Mouse (Mus musculus) intestine, embryonic 16.5 days (tissue): Measurements from ENCODE around the gene Cldn3. TPM values are rescaled to one million over a fixed set of nuclear protein-coding genes. Genes with fewer than 3 reads are reported as not detected.

ENCODE experiments used
- ATAC-seq: fragments of 200-750 bp; cut with Nextera tagmentation; 2 replicates; pipeline ENCODE4 v1.8.0; 2017; ENCODE audit warnings: moderate TSS enrichment, moderate library complexity
- H3K27ac ChIP-seq: fragments of 300-500 bp; sonication (generic); 2 replicates; pipeline ENCODE4 v1.5.1; 2014; ENCODE audit warnings: mild to moderate bottlenecking, low read length
- H3K27me3 ChIP-seq: fragments of 300-500 bp; sonication (generic); replicated peaks from 2 replicates; pipeline ENCODE4 v1.6.1; 2014; ENCODE audit warnings: low read length, control low read depth, mixed read lengths; ENCODE audit not compliant: control insufficient read depth, insufficient read depth
- H3K36me3 ChIP-seq: fragments of 300-500 bp; sonication (generic); 2 replicates; pipeline ENCODE4 v1.6.1; 2014; ENCODE audit warnings: low read length, control low read depth; ENCODE audit not compliant: control insufficient read depth, insufficient read depth
- H3K4me1 ChIP-seq: fragments of 300-500 bp; sonication (generic); 2 replicates; pipeline ENCODE4 v1.6.1; 2014; ENCODE audit warnings: low read length, control low read depth, mixed read lengths; ENCODE audit not compliant: control insufficient read depth, insufficient read depth
- H3K4me2 ChIP-seq: fragments of 300-500 bp; sonication (generic); 2 replicates; pipeline ENCODE4 v1.6.1; 2014; ENCODE audit warnings: low read depth, low read length, control low read depth
- H3K4me3 ChIP-seq: fragments of 300-500 bp; sonication (generic); 2 replicates; pipeline ENCODE4 v1.5.1; 2014; ENCODE audit warnings: mild to moderate bottlenecking, low read length
- H3K9ac ChIP-seq: fragments of 300-500 bp; sonication (generic); 2 replicates; pipeline ENCODE4 v1.6.1; 2014; ENCODE audit warnings: low read depth, low read length
- H3K9me3 ChIP-seq: fragments of 300-500 bp; sonication (generic); 2 replicates; pipeline ENCODE4 v1.6.1; 2016; ENCODE audit warnings: low read length, control low read depth; ENCODE audit not compliant: control insufficient read depth
- WGBS: fragments of 180-500 bp; shearing (Covaris S2); extraction: QIAGEN DNeasy Blood & Tissue Kit; methylation state at CpG from one replicate; pipeline ENCODE4 v1.1.7; 2014; 5-methylcytosine and 5-hydroxymethylcytosine counted together
- polyA plus RNA-seq: library from polyadenylated mRNA; unstranded; fragments of >200 nt; fragmentation: Nextera tagmentation; extraction: Ambion mirVana; gene quantifications from 2 replicates; pipeline ENCODE4 v1.2.1, GENCODE M21; 2015

Cldn3 gene
- polyA plus RNA-seq, 1 experiment from 2014 or later, result 217 TPM

DNA sequence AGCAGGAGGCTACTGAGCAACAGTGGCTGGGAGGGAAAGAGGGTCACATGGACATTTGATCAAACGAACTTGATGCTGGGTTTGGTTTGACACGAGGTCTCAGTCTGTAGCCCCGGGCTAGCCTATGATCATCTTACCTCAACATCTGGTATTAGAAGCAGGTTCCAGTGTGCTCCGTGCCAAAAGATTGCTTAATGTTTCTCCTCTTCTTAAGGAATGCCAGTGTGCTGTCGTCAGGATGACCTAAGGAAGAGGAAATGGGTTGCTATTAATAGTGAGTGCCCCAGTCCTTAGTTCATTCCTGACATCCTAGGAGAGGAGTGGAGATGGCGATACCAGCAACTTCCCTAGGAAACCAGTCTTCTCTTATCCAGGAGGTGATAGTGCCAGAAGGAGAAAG lies 3.7 kb downstream of the Cldn3 start:
- no peak for ATAC-seq
- H3K27ac ChIP-seq, result no peak overlapping the region
- 56% methylated on average over 6 of the region's 6 CpGs for WGBS

GRCm38 (mm10) chr5:134992566-134992965 lies 6.6 kb downstream of the Cldn3 start:
- Histone ChIP-seq H3K4me3 (no peak overlapping the region), H3K27ac (no peak overlapping the region), H3K27me3 (no peaks in the 10 kb centered on the region; the same call in 1 of the 2 replicates), H3K9me3 (no peaks in the 10 kb centered on the region), H3K4me1 (peaks cover 10% of the 10 kb centered on the region), H3K4me2 (no peak overlapping the region), H3K9ac (no peak overlapping the region), H3K36me3 (no peaks in the 10 kb centered on the region)
- WGBS, result 75% methylated on average over 5 of the region's 5 CpGs
- ATAC-seq, result no peak

More for the DNA sequence above, 3.7 kb downstream of the Cldn3 start:
- Histone ChIP-seq H3K4me1 (peaks cover 23% of the 10 kb centered on the region), H3K9me3 (no peaks in the 10 kb centered on the region), H3K36me3 (no peaks in the 10 kb centered on the region), H3K27me3 (peaks cover 14% of the 10 kb centered on the region), H3K9ac (no peak overlapping the region), H3K4me2 (no peak overlapping the region), H3K4me3 (no peak overlapping the region)

GRCm38 (mm10) chr5:134998359-134998758 lies 12.3 kb downstream of the Cldn3 start:
- Histone ChIP-seq H3K4me3 (no peak overlapping the region), H3K27me3 (no peaks in the 10 kb centered on the region)
- 64% methylated on average over 6 of the region's 6 CpGs for WGBS

DNA sequence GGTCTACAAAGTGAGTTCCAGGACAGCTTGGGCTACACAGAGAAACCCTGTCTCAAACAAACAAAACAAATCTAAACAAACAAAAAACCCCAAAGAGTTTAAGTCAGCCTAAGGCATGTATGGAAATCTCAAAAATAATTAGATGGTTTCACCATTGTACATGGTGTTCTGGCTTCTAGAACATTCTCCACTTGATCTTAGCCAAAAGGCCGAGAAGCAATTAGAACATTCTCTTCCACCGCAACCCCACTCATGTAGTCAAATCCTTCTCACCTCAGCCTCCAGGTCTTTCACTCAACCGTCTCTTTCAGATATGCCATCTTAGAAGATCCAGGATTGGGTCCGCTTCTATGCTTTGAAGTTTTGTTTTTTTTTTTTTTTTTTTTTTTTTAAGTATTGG lies 13.8 kb downstream of the Cldn3 start:
- Histone ChIP-seq H3K9me3 (no peaks in the 10 kb centered on the region), H3K4me3 (no peak overlapping the region), H3K36me3 (no peaks in the 10 kb centered on the region), H3K27ac (no peak overlapping the region), H3K27me3 (no peaks in the 10 kb centered on the region), H3K4me2 (no peak overlapping the region), H3K9ac (no peak overlapping the region), H3K4me1 (peaks cover 14% of the 10 kb centered on the region)
- no peak for ATAC-seq
- 92% methylated on average over 4 of the region's 4 CpGs for WGBS

More at GRCm38 (mm10) chr5:134998359-134998758, 12.3 kb downstream of the Cldn3 start:
- Histone ChIP-seq H3K27ac (no peak overlapping the region), H3K9ac (no peak overlapping the region), H3K9me3 (no peaks in the 10 kb centered on the region), H3K4me1 (peaks cover 14% of the 10 kb centered on the region), H3K36me3 (no peaks in the 10 kb centered on the region), H3K4me2 (no peak overlapping the region)
- ATAC-seq, result no peak

DNA sequence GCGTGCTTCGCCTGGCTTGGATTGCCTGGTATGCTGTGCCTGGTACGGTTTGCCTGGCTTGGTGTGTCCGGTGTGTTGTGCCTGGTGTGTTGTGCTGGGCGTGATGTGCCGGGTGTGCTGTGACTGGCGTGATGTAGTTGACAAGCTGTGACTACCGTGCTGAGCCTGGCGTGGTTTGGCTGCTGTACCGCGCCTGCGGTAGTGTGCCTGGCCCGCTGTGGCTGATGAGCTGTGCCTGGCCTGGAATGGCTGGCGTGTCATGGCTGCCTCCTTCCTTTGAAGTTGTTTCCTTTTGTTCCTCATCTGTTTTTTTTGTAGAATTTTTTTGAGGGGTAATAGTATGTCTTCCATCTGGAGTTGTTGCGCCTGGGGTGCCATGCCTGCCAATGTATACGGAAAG lies 14.7 kb downstream of the Cldn3 start:
- no peaks in the 10 kb centered on the region for H3K36me3 ChIP-seq
- WGBS, result 54% methylated on average over 16 of the region's 16 CpGs
- no peak overlapping the region for H3K4me3 ChIP-seq
- no peaks in the 10 kb centered on the region for H3K9me3 ChIP-seq
- H3K27me3 ChIP-seq, result no peaks in the 10 kb centered on the region
- peaks cover 14% of the 10 kb centered on the region for H3K4me1 ChIP-seq
- ATAC-seq, result peak; percentile 49
- peak overlapping the region; percentile 84 for H3K27ac ChIP-seq
- no peak overlapping the region for H3K9ac ChIP-seq
- peak overlapping the region; percentile 32; the same call in 1 of the 2 replicates for H3K4me2 ChIP-seq

- Histone ChIP-seq H3K27me3 (no peaks in the 10 kb centered on the region), H3K27ac (peak overlapping the region; percentile 84), H3K9ac (0 out of 2 replicates have a peak overlapping the region, but pooled peaks have one; percentile 29), H3K9me3 (no peaks in the 10 kb centered on the region), H3K4me2 (peak overlapping the region; percentile 37), H3K4me3 (no peak overlapping the region), H3K36me3 (no peaks in the 10 kb centered on the region), H3K4me1 (peaks cover 14% of the 10 kb centered on the region)
- ATAC-seq, result peak; percentile 95
- 1% methylated on average over 14 of the region's 14 CpGs for WGBS
Observed at GRCm38 (mm10) chr5:135001309-135001708, 15.3 kb downstream of the Cldn3 start.

DNA sequence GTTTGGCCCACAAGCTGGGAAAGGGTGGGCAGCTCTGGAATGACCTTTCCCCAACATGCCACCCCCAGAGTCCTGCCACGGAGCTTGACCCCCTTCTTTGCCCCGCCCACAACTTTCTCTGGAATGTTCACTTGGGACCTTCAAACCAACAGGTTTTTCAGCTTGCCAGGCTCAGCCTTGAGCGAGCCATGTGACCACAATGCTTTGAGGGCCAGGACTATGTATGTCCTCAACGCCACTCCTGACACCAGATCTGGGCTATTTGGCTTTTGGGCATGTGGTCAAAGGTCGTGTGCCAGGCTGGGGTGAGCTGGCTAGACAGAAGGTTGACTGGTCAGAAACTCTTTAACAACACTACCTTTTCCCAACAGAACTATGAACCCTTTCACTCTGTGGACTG lies 16.1 kb downstream of the Cldn3 start:
- H3K9me3 ChIP-seq, result no peaks in the 10 kb centered on the region
- no peak overlapping the region for H3K4me2 ChIP-seq
- H3K27me3 ChIP-seq, result no peaks in the 10 kb centered on the region
- H3K27ac ChIP-seq, result peak overlapping the region; percentile 83
- H3K36me3 ChIP-seq, result no peaks in the 10 kb centered on the region
- ATAC-seq, result peak; percentile 30
- no peak overlapping the region for H3K4me3 ChIP-seq
- H3K4me1 ChIP-seq, result peaks cover 14% of the 10 kb centered on the region
- WGBS, result 50% methylated on average over 5 of the region's 5 CpGs
- H3K9ac ChIP-seq, result no peak overlapping the region

DNA sequence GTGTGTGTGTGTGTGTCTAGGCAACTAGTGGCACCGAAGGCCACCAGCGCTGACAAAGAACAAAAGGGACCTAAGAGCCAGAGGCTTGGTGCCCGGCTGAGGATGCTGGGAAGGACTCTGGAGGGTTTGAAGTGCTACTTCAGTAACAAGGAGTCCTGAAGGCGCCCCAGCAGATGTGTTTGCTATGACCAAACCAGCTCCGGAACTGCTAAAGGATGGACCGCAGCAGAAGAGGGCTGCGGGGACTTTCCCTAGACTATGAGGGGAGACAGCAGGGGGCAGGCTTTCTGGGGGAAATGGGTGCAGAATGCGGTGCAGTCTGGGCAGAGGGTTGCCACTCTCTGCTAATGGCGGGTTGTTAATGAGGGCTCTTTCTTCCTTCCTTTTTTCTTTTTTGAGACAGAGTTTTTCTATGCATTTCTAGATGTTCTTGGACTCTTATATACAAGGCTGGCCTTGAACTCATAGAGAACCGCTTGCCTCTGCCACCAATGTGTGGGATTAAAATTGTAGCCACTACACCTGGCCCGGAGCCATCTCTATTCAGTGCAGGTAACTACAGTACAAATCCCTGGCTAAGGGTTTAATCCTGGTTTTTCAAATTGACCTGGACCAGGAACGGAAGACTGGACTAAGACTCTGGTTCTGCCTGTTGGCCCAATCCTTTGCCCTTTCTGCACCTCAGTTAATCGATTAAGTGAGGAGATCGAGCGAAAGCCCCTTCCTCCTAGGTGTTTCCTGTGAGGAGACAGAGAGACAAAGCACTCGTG lies 22.0 kb downstream of the Cldn3 start:
- Histone ChIP-seq H3K4me3 (peak overlapping the region; percentile 68), H3K27ac (peak overlapping the region; percentile 98), H3K36me3 (peaks cover 3% of the 10 kb centered on the region; the same call in 1 of the 2 replicates), H3K27me3 (no peaks in the 10 kb centered on the region), H3K9ac (peak overlapping the region; percentile 77), H3K9me3 (no peaks in the 10 kb centered on the region), H3K4me1 (peaks cover 34% of the 10 kb centered on the region), H3K4me2 (peak overlapping the region; percentile 75)
- WGBS, result 30% methylated on average over 16 of the region's 16 CpGs
- no peak for ATAC-seq

- peaks cover 34% of the 10 kb centered on the region for H3K4me1 ChIP-seq
- WGBS, result under 1% methylated on average over 52 of the region's 52 CpGs
- ATAC-seq, result peak; percentile 87
Observed at GRCm38 (mm10) chr5:135008671-135009589, 22.9 kb downstream of the Cldn3 start, which contains the start of gene Abhd11. Gene Abhd11 (plus strand): TSS chr5:135009152.

More at GRCm38 (mm10) chr5:135008671-135009589, 22.9 kb downstream of the Cldn3 start, which contains the start of gene Abhd11:
- H3K27ac ChIP-seq, result peak within 1 kb of the TSS; percentile 98
- H3K27me3 ChIP-seq, result no peaks in the 10 kb centered on the region
- H3K4me2 ChIP-seq, result peak within 1 kb of the TSS; percentile 75
- H3K9ac ChIP-seq, result peak within 1 kb of the TSS; percentile 80
- peaks cover 3% of the 10 kb centered on the region; the same call in 1 of the 2 replicates for H3K36me3 ChIP-seq
- H3K4me3 ChIP-seq, result peak within 1 kb of the TSS; percentile 68
- H3K9me3 ChIP-seq, result no peaks in the 10 kb centered on the region
